Mouse (Mus musculus) retina, postnatal 7 days (tissue): ENCODE data around the gene Glod4.

Experiments used
- DNase-seq: peaks from one replicate; pipeline ENCODE4 v3.0.0-alpha.2; 2012; ENCODE audit warnings: low read depth, low spot score

Glod4 gene

GRCm38 (mm10) chr11:76242901-76243810, at the start of gene Glod4, which contains the start of gene Mrm3:
TSS of gene Glod4 (minus strand) at chr11:76243725.
TSS of gene Mrm3 (plus strand) at chr11:76243715.
- peak; percentile 87 for DNase-seq

DNA sequence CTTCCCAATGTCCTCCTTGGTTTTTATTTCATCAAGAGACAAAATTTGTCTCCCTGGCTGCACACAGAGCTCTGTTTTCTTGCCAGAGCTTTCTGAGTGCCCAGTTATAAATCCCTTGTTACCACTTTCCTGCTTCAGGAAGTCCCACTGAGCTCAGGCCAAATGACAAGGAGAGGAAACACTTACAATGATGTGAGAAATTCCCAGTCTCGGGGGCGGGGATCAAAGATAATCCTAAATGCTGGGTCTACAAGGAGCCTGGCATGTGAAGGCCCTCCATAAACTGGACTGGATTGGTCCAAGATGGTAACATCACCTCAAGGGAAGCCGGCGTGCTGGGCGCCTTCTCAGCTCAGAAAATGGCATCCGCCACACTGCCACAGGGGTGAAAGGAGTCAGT, 49.3 kb upstream of the Glod4 start:
- no peak for DNase-seq

DNA sequence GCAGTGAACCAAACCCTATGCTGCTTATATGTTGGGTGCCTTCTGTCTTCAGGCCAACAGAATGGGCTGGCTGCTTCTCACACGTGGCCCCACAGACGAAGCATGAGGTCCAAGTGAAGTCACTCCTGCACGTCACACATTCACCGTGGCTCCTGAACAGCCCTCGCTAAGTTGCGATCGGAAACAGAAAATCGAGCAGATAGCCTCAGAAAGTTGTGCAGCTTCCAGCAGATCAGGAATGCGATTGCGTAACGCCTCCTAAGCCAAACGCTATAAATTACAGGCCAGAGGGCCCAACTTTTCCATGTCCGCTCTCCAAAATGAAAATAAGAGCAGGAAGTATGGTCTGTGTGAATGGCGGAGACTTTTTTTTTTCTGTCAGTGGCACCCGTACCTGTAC, 48.9 kb upstream of the Glod4 start:
- no peak for DNase-seq

- no peak for DNase-seq
These were observed 48.4 kb upstream of the Glod4 start for GRCm38 (mm10) chr11:76291960-76292359.

- DNase-seq: peak; percentile 40
These were observed 46.8 kb upstream of the Glod4 start for GRCm38 (mm10) chr11:76290367-76290766.

- no peak for DNase-seq
These were observed 45.1 kb upstream of the Glod4 start for GRCm38 (mm10) chr11:76288645-76289044.

DNA sequence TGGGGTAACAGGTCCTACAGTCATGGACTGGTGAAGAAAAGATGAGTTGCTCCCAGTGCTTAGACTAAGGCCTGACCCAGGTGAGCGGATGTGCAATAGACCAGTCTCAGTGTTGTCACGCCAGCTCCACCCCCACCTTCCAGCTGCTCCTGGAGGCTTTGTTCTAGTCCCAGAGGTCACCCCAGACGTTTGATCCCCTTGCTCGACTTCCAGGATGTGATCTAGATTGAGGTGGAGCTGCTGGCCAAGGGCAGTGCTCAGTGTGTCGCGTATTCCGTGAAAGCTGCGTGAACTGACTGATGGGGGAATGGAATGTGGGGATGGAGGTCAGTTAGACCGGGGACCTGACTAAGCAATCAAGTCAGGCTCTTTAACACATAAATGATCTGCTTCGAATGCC, 43.8 kb upstream of the Glod4 start:
- DNase-seq: no peak

- DNase-seq: no peak
These were observed 43.1 kb upstream of the Glod4 start for GRCm38 (mm10) chr11:76286534-76287126.

DNA sequence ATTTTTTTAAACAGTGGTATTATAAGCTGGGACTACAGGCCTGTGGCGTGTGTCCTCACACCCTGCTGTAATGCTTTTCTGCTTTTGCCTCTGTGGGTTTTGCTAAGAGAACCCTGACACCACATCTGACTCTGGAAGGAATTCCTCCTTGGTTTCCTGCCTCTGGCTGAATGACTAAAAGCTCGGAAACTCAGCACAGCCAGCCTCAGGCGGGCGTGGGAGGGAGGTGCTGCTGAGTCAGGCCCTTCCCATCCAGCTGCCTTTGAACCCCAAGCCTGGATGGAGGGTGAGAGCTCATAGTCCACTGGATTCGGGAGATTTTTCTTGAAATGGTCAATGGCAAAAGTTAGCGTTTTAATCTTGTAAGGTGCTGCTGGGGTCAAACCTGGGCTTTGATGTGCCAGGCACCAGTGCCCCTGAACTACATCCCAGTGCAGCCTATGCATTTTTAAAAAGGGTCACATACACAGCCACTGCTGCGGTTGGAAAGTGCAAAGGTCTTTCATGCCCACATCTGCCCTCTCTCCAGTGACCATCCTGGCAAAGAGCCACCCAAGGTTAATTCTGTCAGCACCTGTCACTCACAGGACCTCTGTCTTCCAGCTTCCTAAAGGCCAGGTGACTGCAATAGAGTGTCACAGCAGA, 42.0 kb upstream of the Glod4 start:
- no peak for DNase-seq

- DNase-seq: no peak
These were observed 40.3 kb upstream of the Glod4 start for GRCm38 (mm10) chr11:76283841-76284240.

- no peak for DNase-seq
These were observed 36.4 kb upstream of the Glod4 start for GRCm38 (mm10) chr11:76279971-76280370.

- no peak for DNase-seq
These were observed 35.7 kb upstream of the Glod4 start for GRCm38 (mm10) chr11:76278960-76279852.

DNA sequence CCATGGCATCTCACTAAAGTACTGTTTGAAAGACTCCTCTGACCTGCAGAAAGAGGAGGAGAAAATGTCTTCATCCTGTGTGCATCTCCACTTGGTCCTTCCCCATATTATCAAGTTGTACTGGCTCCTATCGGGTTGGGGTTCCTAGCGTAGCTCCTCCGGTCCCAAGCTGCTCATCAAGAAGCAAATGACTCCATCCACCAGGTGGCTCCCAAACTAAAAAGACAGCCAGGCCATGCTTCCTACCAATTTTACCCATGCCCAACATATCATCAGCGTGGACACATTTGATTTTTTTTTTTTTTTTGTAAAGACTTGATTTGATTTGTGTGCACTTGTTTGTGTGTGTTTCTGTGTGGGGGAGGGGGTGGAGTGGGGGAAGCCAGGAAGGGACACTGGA, 28.9 kb upstream of the Glod4 start:
- no peak for DNase-seq

- DNase-seq: no peak
These were observed 25.1 kb upstream of the Glod4 start for GRCm38 (mm10) chr11:76268521-76269065.

DNA sequence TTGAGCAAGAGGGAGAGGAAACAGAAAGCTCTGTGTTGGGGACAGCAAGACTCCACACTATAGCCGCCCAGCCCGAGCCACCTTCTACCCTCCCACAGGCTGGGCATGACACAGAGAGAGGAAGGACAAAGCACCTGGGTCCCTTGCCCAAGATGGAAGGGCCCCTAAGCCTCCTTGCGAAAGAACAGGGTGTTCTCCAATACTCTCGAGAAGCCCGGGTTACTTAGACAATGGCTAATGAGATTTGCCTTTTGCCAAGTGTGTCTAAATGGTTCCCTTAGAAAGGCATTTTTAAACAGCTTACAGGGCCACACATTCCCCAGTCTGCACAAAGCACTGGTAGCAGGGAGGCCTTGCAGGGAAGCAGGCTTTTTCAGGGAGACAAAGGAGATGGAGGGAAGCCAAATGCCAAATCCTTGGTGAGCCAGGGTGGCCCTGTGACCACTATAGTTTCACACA, 24.5 kb upstream of the Glod4 start:
- no peak for DNase-seq

GRCm38 (mm10) chr11:76267550-76267949, 24.0 kb upstream of the Glod4 start:
- no peak for DNase-seq

DNA sequence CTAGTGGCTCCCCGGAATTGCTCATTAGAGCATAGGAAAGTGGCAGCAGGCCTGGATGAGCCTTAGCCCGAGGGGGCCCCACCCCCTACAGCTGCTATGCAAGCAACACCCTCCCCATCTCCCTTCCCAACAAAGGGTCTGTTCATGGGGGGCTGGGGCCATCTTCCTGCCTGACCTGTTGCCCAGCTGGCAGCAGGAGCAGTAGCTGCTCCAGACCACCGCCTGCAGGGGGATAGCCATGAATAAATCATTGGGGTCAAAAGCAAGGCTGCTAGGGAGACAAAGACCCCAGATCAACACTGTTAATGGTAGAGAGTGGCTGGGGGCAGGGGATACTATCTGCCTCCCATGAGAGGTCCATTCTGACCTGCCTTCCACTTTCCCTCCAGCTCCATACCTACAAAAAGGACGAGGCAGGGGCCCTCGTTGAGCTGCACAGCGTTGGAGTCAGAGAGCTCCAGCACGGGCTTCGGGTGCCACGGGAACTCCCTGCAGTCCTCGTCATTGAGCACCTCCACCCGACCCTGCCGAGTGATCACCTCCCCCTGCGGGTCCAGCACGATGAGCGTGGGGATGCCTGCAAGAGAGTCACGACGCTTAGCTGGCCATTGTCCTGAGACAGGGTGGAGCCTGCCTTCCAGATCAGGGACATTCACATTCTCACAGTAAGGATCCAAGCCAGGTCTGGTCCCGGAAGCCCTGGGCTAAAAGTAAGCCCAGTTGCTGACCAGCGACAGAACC, 19.3 kb upstream of the Glod4 start:
- no peak for DNase-seq

DNA sequence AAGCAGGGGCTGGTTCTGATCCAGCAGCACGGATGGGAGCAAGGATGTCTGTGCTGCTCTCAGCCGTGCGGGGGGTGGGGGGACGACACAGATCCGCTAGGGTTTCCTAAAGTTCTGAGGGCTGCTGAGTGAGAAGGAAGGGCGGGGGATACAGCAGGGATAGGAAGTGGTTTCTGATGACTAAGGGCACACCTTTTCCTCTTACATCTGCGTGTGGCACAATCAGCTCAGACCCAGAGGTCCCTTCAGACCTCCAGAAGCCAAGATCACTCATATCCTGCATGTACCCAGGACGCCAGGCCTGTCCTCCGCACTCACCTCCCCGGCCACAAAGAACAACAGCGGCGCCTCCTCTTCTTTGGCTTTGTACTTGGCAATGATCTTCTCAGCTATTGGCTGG, 17.7 kb upstream of the Glod4 start:
- no peak for DNase-seq

- DNase-seq: no peak
These were observed 16.9 kb upstream of the Glod4 start for GRCm38 (mm10) chr11:76260208-76261050.
